ENCODE assay signal across 8 mouse cellular contexts in the genomic region with DNA sequence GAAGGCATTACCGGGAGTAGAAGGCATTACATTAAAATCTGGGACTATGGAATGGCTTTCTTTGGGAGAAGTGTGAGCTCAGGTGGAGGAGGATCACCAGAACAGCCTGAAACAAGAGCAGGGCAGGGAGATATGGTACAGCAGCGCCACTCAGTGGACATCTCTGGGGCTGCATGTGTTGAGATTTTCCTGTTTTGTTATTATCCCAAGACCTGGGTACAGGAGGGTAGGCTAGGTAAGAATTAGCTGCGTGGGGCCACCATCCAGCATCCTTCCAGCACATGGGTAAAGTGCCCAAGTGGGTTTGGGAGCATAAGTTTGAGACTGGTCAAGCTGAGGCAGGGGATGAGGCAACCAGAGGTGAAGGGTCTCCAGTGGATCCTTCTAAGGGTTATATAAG. TPM values are rescaled to one million over a fixed set of nuclear protein-coding genes. Genes with fewer than 3 reads are reported as not detected.
DNase-seq lines count a peak whose midpoint lies in the region; ATAC-seq and TF ChIP-seq lines count a peak whose summit lies in the region.

No protein-coding gene starts in this region.

- ATAC-seq in kidney, postnatal 0 days (replicated peaks; ENCODE audit: low FRiP score, low read depth): peak; percentile 40; the same call in 1 of the 2 replicates
- peak; percentile 64; the same call in 1 of the 2 replicates for ATAC-seq in limb, embryonic 13.5 days (ENCODE audit: low FRiP score, low read depth)
- peak; percentile 76 for ATAC-seq in neural tube, embryonic 13.5 days (ENCODE audit: low read depth)

- 3% methylated on average over 3 of the region's 3 CpGs for WGBS in thymus, adult 2 months
- WGBS in kidney, postnatal 0 days: 3% methylated on average over 3 of the region's 3 CpGs
- WGBS in limb, embryonic 13.5 days: 4% methylated on average over 3 of the region's 3 CpGs
- 5% methylated on average over 3 of the region's 3 CpGs for WGBS in neural tube, embryonic 13.5 days

- peak; percentile 13 for DNase-seq in thymus, adult 2 months
- no peak for DNase-seq in thymus, adult 18-20 months
- peak; percentile 87 for DNase-seq in cerebellum, postnatal 14 days
- peak; percentile 14 to 22 for DNase-seq in gastrocnemius, adult 8-10 months (ENCODE audit: low spot score in 2 of 2)
- peak; percentile 72 for DNase-seq in kidney, postnatal 0 days (ENCODE audit: low spot score)
- peak; percentile 26 for DNase-seq in thymus, postnatal 25 days

- H3K4me1 ChIP-seq in thymus, adult 2 months (replicated peaks; ENCODE audit: control insufficient read depth, insufficient read depth, low read length): no peaks in the 10 kb centered on the region
- no peaks in the 10 kb centered on the region for H3K4me1 ChIP-seq in kidney, postnatal 0 days (replicated peaks; ENCODE audit: insufficient read depth, low read length)
- no peaks in the 10 kb centered on the region for H3K4me1 ChIP-seq in limb, embryonic 13.5 days
- 0 out of 2 replicates have a peak, but pooled peaks cover 3% of the 10 kb centered on the region for H3K4me1 ChIP-seq in neural tube, embryonic 13.5 days (replicated peaks)

- H3K9me3 ChIP-seq in kidney, postnatal 0 days (replicated peaks; ENCODE audit: low read length): no peaks in the 10 kb centered on the region
- no peaks in the 10 kb centered on the region for H3K9me3 ChIP-seq in limb, embryonic 13.5 days
- no peaks in the 10 kb centered on the region for H3K9me3 ChIP-seq in neural tube, embryonic 13.5 days

- H3K36me3 ChIP-seq in thymus, adult 2 months (ENCODE audit: control insufficient read depth, insufficient read depth, low read length): no peaks in the 10 kb centered on the region
- H3K36me3 ChIP-seq in kidney, postnatal 0 days (ENCODE audit: insufficient read depth, low read length): no peaks in the 10 kb centered on the region
- no peaks in the 10 kb centered on the region for H3K36me3 ChIP-seq in limb, embryonic 13.5 days
- no peaks in the 10 kb centered on the region for H3K36me3 ChIP-seq in neural tube, embryonic 13.5 days

- H3K4me2 ChIP-seq in kidney, postnatal 0 days (ENCODE audit: low read length): no peak overlapping the region
- H3K4me2 ChIP-seq in limb, embryonic 13.5 days (replicated peaks): no peak overlapping the region
- H3K4me2 ChIP-seq in neural tube, embryonic 13.5 days: no peak overlapping the region

- no peak for TF ChIP-seq CTCF in thymus, adult 2 months (IDR thresholded peaks at IDR 0.05; ENCODE audit: borderline replicate concordance, control insufficient read depth, extremely low read depth, insufficient read depth, low read length, poor library complexity)
- peak; percentile 94 for TF ChIP-seq CTCF in kidney, postnatal 0 days (IDR thresholded peaks at IDR 0.05; ENCODE audit: low read depth)

- no peak for TF ChIP-seq POLR2A in thymus, adult 2 months (IDR thresholded peaks at IDR 0.05; ENCODE audit: control insufficient read depth, extremely low read depth, insufficient read depth, low read length, poor library complexity)

- no peak overlapping the region for H3K27ac ChIP-seq in thymus, adult 2 months (ENCODE audit: control insufficient read depth, insufficient read depth, low read length)
- no peak overlapping the region for H3K27ac ChIP-seq in kidney, postnatal 0 days
- no peak overlapping the region for H3K27ac ChIP-seq in limb, embryonic 13.5 days
- H3K27ac ChIP-seq in neural tube, embryonic 13.5 days (replicated peaks): no peak overlapping the region

- H3K9ac ChIP-seq in kidney, postnatal 0 days (ENCODE audit: low read depth, low read length): no peak overlapping the region
- no peak overlapping the region for H3K9ac ChIP-seq in limb, embryonic 13.5 days
- no peak overlapping the region for H3K9ac ChIP-seq in neural tube, embryonic 13.5 days

- no peaks in the 10 kb centered on the region for H3K27me3 ChIP-seq in thymus, adult 2 months (ENCODE audit: control insufficient read depth, insufficient read depth, low read length)
- no peaks in the 10 kb centered on the region for H3K27me3 ChIP-seq in kidney, postnatal 0 days (ENCODE audit: insufficient read depth, low read length)
- no peaks in the 10 kb centered on the region for H3K27me3 ChIP-seq in limb, embryonic 13.5 days
- H3K27me3 ChIP-seq in neural tube, embryonic 13.5 days: no peaks in the 10 kb centered on the region

- H3K4me3 ChIP-seq in thymus, adult 2 months (ENCODE audit: control insufficient read depth, insufficient read depth, low read length): no peak overlapping the region
- no peak overlapping the region for H3K4me3 ChIP-seq in kidney, postnatal 0 days (replicated peaks; ENCODE audit: low read depth, low read length)
- H3K4me3 ChIP-seq in limb, embryonic 13.5 days: no peak overlapping the region
- H3K4me3 ChIP-seq in neural tube, embryonic 13.5 days: no peak overlapping the region

RNA-seq across cellular contexts. Expression of a gene that starts 59.4 kb away (rescaled TPM):
- polyA plus RNA-seq in thymus, adult 2 months (2012; rRNA removed): 0.09 and 0.19 TPM in 2 replicates
- under 1 TPM; 0.24 to 0.65 (median 0.33) TPM for total RNA-seq in gastrocnemius, adult 8-10 months (2022)
- polyA plus RNA-seq in kidney, postnatal 0 days (2015; fragmentation: Nextera tagmentation; extraction: Ambion mirVana): 0.04 and 0.07 TPM in 2 replicates
- polyA plus RNA-seq in limb, embryonic 13.5 days (2015; fragmentation: Nextera tagmentation; extraction: Ambion mirVana): 0.11 and 0.20 TPM in 2 replicates
- polyA plus RNA-seq in neural tube, embryonic 13.5 days (2015; fragmentation: Nextera tagmentation; extraction: Ambion mirVana): 13.6 and 14.0 TPM in 2 replicates

Comparison
In these comparisons a context has a peak if more than half of its experiments do, and no peak if none do; other contexts are left out.
1. DNase-seq: peak in thymus, adult 2 months (single experiment), cerebellum, postnatal 14 days (2 of 2), gastrocnemius, adult 8-10 months (2 of 2), kidney, postnatal 0 days (single experiment) and thymus, postnatal 25 days (single experiment); none in thymus, adult 18-20 months (0 of 2).
2. RNA of a gene that starts 59.4 kb away (polyA plus RNA-seq): 13.6 to 14.0 TPM in neural tube, embryonic 13.5 days; 0.09 to 0.19 TPM in thymus, adult 2 months, 0.11 to 0.20 TPM in limb, embryonic 13.5 days and 0.04 to 0.07 TPM in kidney, postnatal 0 days; every median in the first group is over 10 times any median in the second.
3. Peak in every context shown above with its lines, with median percentiles within 50 percentile points of each other: ATAC-seq.